Mouse (Mus musculus): ENCODE results near the gene Vmn2r108. TPM values are rescaled to one million over a fixed set of nuclear protein-coding genes. Genes with fewer than 3 reads are reported as not detected.

The Vmn2r108 gene
- polyA plus RNA-seq (2021; fragmentation: Nextera tagmentation) = not detected in 2 replicates
- long read RNA-seq, experiment 1 = 0 reads
- long read RNA-seq, experiment 2 = 0 reads

GRCm38 (mm10) chr17:20481231-20481630 is at the start of gene Vmn2r108:
Gene Vmn2r108, minus strand, starts transcription at chr17:20481331.

GRCm38 (mm10) chr17:20497858-20498257 is 16.7 kb upstream of the Vmn2r108 start, which contains the start of gene Vmn1r225:
Gene Vmn1r225, plus strand, starts transcription at chr17:20498158.

DNA sequence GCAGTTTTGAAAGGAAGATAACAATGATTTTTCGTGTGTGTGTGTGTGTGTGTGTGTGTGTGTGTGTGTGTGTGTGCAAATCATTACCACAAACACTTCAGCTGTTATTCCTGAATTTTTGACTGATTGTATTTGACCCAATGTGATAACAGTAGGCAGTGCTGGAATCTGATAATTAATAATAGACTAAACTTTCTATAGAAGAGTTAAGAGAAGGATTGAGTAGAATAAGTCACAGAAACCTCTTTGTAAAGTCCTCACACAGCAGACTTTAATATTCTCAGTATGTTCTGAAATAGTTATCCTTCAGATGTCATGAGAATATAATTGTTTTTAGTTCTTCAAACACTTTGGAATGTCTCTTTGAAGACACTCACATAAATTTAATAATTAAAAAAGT is 67.3 kb downstream of the Vmn2r108 start, which contains the start of gene Vmn1r224:
Vmn1r224 (plus strand) TSS at position 301 of the 400 bp plus-strand sequence.

Other genes starting within 250 kb of the Vmn2r108 start
- gene Vmn2r105, start 246.3 kb downstream of the Vmn2r108 start, polyA plus RNA-seq (2021; fragmentation: Nextera tagmentation) = not detected in 2 replicates
- not detected in 2 replicates for gene Vmn2r106, start 195.8 kb downstream of the Vmn2r108 start, polyA plus RNA-seq (2021; fragmentation: Nextera tagmentation)
- gene Vmn2r107, start 136.1 kb downstream of the Vmn2r108 start, polyA plus RNA-seq (2021; fragmentation: Nextera tagmentation) = not detected in 2 replicates
- gene Vmn1r224, start 67.2 kb downstream of the Vmn2r108 start, polyA plus RNA-seq (2021; fragmentation: Nextera tagmentation) = not detected in 2 replicates
- not detected in 2 replicates for gene Vmn1r225, start 16.8 kb upstream of the Vmn2r108 start, polyA plus RNA-seq (2021; fragmentation: Nextera tagmentation)
- gene Vmn2r109, start 83.4 kb upstream of the Vmn2r108 start, polyA plus RNA-seq (2021; fragmentation: Nextera tagmentation) = not detected in 2 replicates
- not detected in 2 replicates for gene Vmn2r110, start 115.1 kb upstream of the Vmn2r108 start, polyA plus RNA-seq (2021; fragmentation: Nextera tagmentation)
- gene Fpr-rs3, start 143.5 kb upstream of the Vmn2r108 start, polyA plus RNA-seq (2021; fragmentation: Nextera tagmentation) = not detected in 2 replicates
- not detected in 2 replicates for gene Vmn1r226, start 201.5 kb upstream of the Vmn2r108 start, polyA plus RNA-seq (2021; fragmentation: Nextera tagmentation)
- gene Vmn1r227, start 248.5 kb upstream of the Vmn2r108 start, polyA plus RNA-seq (2021; fragmentation: Nextera tagmentation) = not detected in 2 replicates